Mouse (Mus musculus) embryonic facial prominence, embryonic 15.5 days (tissue): ENCODE measurements around the gene Gpr37. TPM values are rescaled to one million over a fixed set of nuclear protein-coding genes. Genes with fewer than 3 reads are reported as not detected.

ENCODE experiments used
- ATAC-seq: fragments of 200-750 bp; cut with Nextera tagmentation; 2 replicates; pipeline ENCODE4 v1.8.0; 2017; ENCODE audit warnings: low read depth, moderate TSS enrichment; ENCODE audit not compliant: insufficient number of reproducible peaks, low FRiP score, low TSS enrichment
- H3K27ac ChIP-seq: fragments of 300-500 bp; sonication (generic); replicated peaks from 2 replicates; pipeline ENCODE4 v1.5.1; 2015; ENCODE audit warnings: mild to moderate bottlenecking, inconsistent platforms
- H3K27me3 ChIP-seq: fragments of 300-500 bp; sonication (generic); 2 replicates; pipeline ENCODE4 v1.6.1; 2015; ENCODE audit warnings: inconsistent platforms
- H3K36me3 ChIP-seq: fragments of 300-500 bp; sonication (generic); 2 replicates; pipeline ENCODE4 v1.6.1; 2015; ENCODE audit warnings: mild to moderate bottlenecking, inconsistent platforms
- H3K4me1 ChIP-seq: fragments of 300-500 bp; sonication (generic); 2 replicates; pipeline ENCODE4 v1.6.1; 2015; ENCODE audit warnings: inconsistent platforms
- H3K4me2 ChIP-seq: fragments of 300-500 bp; sonication (generic); replicated peaks from 2 replicates; pipeline ENCODE4 v1.6.1; 2015; ENCODE audit warnings: mild to moderate bottlenecking, inconsistent platforms
- H3K4me3 ChIP-seq: fragments of 300-500 bp; sonication (generic); replicated peaks from 2 replicates; pipeline ENCODE4 v1.5.1; 2015; ENCODE audit warnings: mild to moderate bottlenecking, inconsistent platforms
- H3K9ac ChIP-seq: fragments of 300-500 bp; sonication (generic); 2 replicates; pipeline ENCODE4 v1.6.1; 2015; ENCODE audit warnings: inconsistent platforms
- H3K9me3 ChIP-seq: fragments of 300-500 bp; sonication (generic); replicated peaks from 2 replicates; pipeline ENCODE4 v1.6.1; 2016; ENCODE audit warnings: inconsistent platforms
- WGBS: fragments of 180-500 bp; shearing (Covaris S2); methylation state at CpG from one replicate; pipeline ENCODE4 v1.1.7; 2015; 5-methylcytosine and 5-hydroxymethylcytosine counted together
- polyA plus RNA-seq: library from polyadenylated mRNA; unstranded; fragments of >200 nt; fragmentation: Nextera tagmentation; extraction: Ambion mirVana; gene quantifications from 2 replicates; pipeline ENCODE4 v1.2.1, GENCODE M21; 2015

Gene Gpr37
- 4.4 and 4.8 TPM in 2 replicates for polyA plus RNA-seq

GRCm38 (mm10) chr6:25690629-25691028 is at the start of gene Gpr37:
Gpr37 (minus strand) TSS chr6:25690729.
- H3K9me3 ChIP-seq, result no peaks in the 10 kb centered on the region
- peaks cover 17% of the 10 kb centered on the region for H3K27me3 ChIP-seq
- H3K4me3 ChIP-seq, result peak within 1 kb of the TSS; percentile 55
- no peaks in the 10 kb centered on the region for H3K36me3 ChIP-seq
- H3K4me1 ChIP-seq, result peaks cover 19% of the 10 kb centered on the region
- 34% methylated on average over 7 of the region's 7 CpGs for WGBS
- peak within 1 kb of the TSS; percentile 97 for H3K4me2 ChIP-seq
- ATAC-seq, result no peak
- H3K9ac ChIP-seq, result 0 out of 2 replicates have a peak within 1 kb of the TSS, but pooled peaks have one; percentile 26
- peak within 1 kb of the TSS; percentile 55 for H3K27ac ChIP-seq

- Histone ChIP-seq H3K9ac (no peak overlapping the region), H3K4me2 (no peak overlapping the region), H3K9me3 (no peaks in the 10 kb centered on the region), H3K27ac (no peak overlapping the region), H3K4me3 (no peak overlapping the region), H3K4me1 (no peaks in the 10 kb centered on the region), H3K27me3 (no peaks in the 10 kb centered on the region), H3K36me3 (no peaks in the 10 kb centered on the region)
- ATAC-seq, result peak; percentile 67
Observed at GRCm38 (mm10) chr6:25736533-25736932, 46.0 kb upstream of the Gpr37 start.

DNA sequence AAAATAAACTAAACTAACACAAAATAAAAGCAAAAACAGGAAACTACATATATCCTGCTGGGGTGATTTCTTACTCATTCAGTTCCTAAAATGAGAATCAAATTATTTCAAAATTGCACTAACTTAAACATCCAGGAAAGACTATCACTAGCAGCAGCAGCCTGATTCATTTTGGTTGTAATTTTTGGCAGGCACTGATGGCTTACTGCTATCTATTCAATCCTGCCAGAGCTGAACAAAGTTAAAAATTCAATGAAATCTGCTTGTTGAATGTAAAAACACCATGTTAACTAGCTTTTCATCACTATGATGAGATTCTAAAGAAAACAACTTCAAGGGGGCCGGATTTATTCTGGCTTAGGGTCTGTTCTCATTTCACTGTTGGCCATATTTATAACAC is 36.0 kb upstream of the Gpr37 start:
- Histone ChIP-seq H3K4me1 (no peaks in the 10 kb centered on the region), H3K4me2 (no peak overlapping the region), H3K36me3 (no peaks in the 10 kb centered on the region), H3K27ac (no peak overlapping the region), H3K27me3 (no peaks in the 10 kb centered on the region), H3K4me3 (no peak overlapping the region), H3K9ac (no peak overlapping the region), H3K9me3 (no peaks in the 10 kb centered on the region)
- 75% methylated on average over 1 of the region's 1 CpGs for WGBS
- no peak for ATAC-seq

DNA sequence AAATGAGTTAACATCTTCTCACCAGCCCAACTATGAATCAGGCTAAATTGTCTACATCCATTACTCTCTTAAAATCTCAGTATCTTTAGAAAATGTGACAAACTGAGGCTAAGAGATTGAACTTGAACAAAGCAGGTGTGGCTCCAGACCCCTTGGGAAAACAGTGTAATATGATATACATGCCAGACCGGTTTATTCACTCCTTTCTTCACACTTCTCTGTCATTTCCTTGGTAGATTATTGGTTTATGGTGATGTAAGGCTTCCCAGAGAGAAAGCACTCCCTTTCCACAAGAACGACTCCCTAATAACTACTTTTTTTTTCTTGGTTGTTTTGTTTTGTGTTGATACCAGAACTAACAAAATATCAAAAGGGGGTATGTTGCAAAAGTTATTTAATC is 20.1 kb upstream of the Gpr37 start:
- Histone ChIP-seq H3K4me3 (no peak overlapping the region), H3K4me2 (no peak overlapping the region), H3K27me3 (no peaks in the 10 kb centered on the region), H3K9ac (no peak overlapping the region), H3K36me3 (no peaks in the 10 kb centered on the region), H3K4me1 (no peaks in the 10 kb centered on the region), H3K9me3 (no peaks in the 10 kb centered on the region), H3K27ac (0 out of 2 replicates have a peak overlapping the region, but pooled peaks have one; percentile 1)
- ATAC-seq, result no peak; the same call in 1 of the 2 replicates
- WGBS, result 22% methylated on average over 2 of the region's 2 CpGs

- peak; percentile 65 for ATAC-seq
- Histone ChIP-seq H3K4me3 (no peak overlapping the region), H3K9me3 (no peaks in the 10 kb centered on the region), H3K9ac (no peak overlapping the region), H3K36me3 (no peaks in the 10 kb centered on the region), H3K27ac (no peak overlapping the region), H3K27me3 (no peaks in the 10 kb centered on the region), H3K4me2 (no peak overlapping the region), H3K4me1 (no peaks in the 10 kb centered on the region)
- 17% methylated on average over 6 of the region's 6 CpGs for WGBS
Observed at GRCm38 (mm10) chr6:25709250-25709895, 18.8 kb upstream of the Gpr37 start.

GRCm38 (mm10) chr6:25699956-25700355 is 9.4 kb upstream of the Gpr37 start:
- Histone ChIP-seq H3K9me3 (no peaks in the 10 kb centered on the region), H3K4me2 (no peak overlapping the region), H3K4me1 (no peaks in the 10 kb centered on the region), H3K27me3 (no peaks in the 10 kb centered on the region), H3K9ac (no peak overlapping the region), H3K27ac (no peak overlapping the region), H3K36me3 (no peaks in the 10 kb centered on the region), H3K4me3 (no peak overlapping the region)
- no peak for ATAC-seq
- 17% methylated on average over 2 of the region's 2 CpGs for WGBS

DNA sequence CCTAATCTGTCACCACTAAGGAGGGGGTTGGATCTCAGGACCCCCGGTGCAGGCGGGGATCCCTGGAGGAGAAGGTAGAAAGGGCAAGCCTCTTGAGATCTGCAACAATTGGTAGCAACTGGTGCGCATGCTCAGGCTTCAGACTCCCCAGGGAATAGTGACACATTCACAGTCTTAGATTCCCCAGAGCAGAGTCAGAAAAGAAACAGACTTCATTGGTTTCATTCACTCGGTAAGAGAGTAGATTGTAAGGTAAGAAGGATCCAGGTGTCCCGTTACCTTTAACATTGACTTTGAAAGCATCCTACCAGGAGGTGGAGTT is 284 bp downstream of the Gpr37 start:
- Histone ChIP-seq H3K36me3 (no peaks in the 10 kb centered on the region), H3K9ac (0 out of 2 replicates have a peak overlapping the region, but pooled peaks have one; percentile 26), H3K27me3 (peaks cover 17% of the 10 kb centered on the region), H3K9me3 (no peaks in the 10 kb centered on the region), H3K4me3 (peak overlapping the region; percentile 55), H3K4me2 (peak overlapping the region; percentile 97), H3K4me1 (peaks cover 19% of the 10 kb centered on the region), H3K27ac (peak overlapping the region; percentile 55)
- WGBS, result 1% methylated on average over 5 of the region's 5 CpGs
- peak; percentile 40 for ATAC-seq

- H3K9ac ChIP-seq, result 0 out of 2 replicates have a peak overlapping the region, but pooled peaks have one; percentile 26
- peaks cover 17% of the 10 kb centered on the region for H3K27me3 ChIP-seq
- H3K4me3 ChIP-seq, result peak overlapping the region; percentile 55
- ATAC-seq, result peak; percentile 79
- H3K27ac ChIP-seq, result peak overlapping the region; percentile 55
- H3K36me3 ChIP-seq, result no peaks in the 10 kb centered on the region
- under 1% methylated on average over 43 of the region's 43 CpGs for WGBS
- peak overlapping the region; percentile 97 for H3K4me2 ChIP-seq
- H3K9me3 ChIP-seq, result no peaks in the 10 kb centered on the region
- peaks cover 19% of the 10 kb centered on the region for H3K4me1 ChIP-seq
Observed at GRCm38 (mm10) chr6:25689520-25690283, 827 bp downstream of the Gpr37 start.

DNA sequence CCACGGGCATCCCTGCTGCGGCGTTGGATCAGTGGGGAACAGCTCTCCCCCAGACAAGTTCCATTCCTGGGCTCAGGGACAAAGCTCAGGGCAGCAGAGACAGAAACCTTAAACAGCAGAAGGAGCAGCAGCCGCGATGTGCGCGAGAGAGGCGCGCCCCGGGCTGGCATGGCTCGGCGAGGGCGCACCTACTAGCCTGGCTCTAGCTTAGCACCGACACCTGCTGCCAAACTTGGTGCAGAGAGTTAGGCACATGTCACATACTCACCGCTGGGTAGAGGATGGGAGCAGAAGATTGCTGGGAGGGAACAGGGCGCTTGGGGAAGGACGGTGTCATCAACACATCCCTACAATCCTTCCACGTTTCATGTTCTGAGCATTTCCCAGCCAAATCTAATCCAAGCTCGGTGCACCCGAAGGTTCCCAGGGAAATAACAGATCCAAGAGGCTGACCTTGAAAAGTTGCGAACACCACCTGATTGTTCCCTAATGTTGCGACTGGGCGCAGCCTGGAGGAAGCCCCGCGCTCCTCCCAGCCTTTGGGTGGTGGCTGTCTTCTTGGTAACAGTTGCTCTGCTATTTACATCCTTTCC is 1.5 kb downstream of the Gpr37 start:
- Histone ChIP-seq H3K4me2 (peak overlapping the region; percentile 97), H3K36me3 (no peaks in the 10 kb centered on the region), H3K9me3 (no peaks in the 10 kb centered on the region), H3K9ac (no peak overlapping the region), H3K4me3 (peak overlapping the region; percentile 55), H3K27me3 (peaks cover 17% of the 10 kb centered on the region), H3K4me1 (peaks cover 19% of the 10 kb centered on the region), H3K27ac (no peak overlapping the region)
- peak; percentile 52; the same call in 1 of the 2 replicates for ATAC-seq
- WGBS, result 1% methylated on average over 25 of the region's 25 CpGs

DNA sequence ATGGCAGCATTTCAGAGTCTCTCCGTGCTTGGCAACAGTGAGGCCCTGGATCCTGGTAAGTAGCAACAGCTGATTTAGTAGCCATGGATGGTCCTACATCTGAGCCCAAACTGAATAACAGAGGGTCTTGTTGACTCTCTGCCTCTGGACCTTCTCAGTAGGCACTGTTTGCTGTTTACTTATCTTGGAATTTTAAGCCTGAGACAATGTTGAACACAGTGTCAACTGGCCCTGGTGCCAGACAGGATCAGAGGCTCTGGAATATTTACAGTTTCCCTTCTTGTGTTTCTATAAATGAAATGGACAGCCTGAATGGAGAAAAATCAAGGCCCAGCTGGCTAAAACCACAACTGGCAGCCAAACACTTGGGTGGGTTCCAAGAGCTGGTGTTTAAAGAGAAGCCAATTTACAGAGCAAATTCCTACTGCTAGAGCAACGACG is 3.7 kb downstream of the Gpr37 start:
- 29% methylated on average over 3 of the region's 3 CpGs for WGBS
- ATAC-seq, result no peak
- H3K4me2 ChIP-seq, result no peak overlapping the region
- no peak overlapping the region for H3K4me3 ChIP-seq
- H3K9me3 ChIP-seq, result no peaks in the 10 kb centered on the region
- peaks cover 17% of the 10 kb centered on the region for H3K27me3 ChIP-seq
- peaks cover 19% of the 10 kb centered on the region for H3K4me1 ChIP-seq
- H3K36me3 ChIP-seq, result no peaks in the 10 kb centered on the region
- no peak overlapping the region for H3K27ac ChIP-seq
- no peak overlapping the region for H3K9ac ChIP-seq

DNA sequence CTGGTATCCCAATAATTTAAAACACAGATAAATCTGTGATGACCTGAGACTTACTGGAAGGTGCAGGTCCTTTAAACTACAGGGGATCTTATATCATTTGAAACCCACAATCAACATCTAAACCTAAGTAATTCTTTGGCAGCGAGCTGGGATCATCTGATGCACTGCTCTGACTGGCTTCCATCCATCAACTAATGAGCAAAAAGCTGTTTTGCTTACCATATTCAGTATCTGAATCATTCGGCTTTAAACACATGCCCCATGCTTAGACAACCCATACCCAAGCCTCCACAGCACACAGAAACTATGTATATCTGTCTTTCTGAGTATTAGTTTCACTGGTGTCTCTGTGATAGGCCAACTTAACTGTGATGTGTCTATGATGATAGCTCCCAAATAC is 6.1 kb downstream of the Gpr37 start:
- no peak overlapping the region for H3K4me2 ChIP-seq
- 81% methylated on average over 2 of the region's 2 CpGs for WGBS
- H3K36me3 ChIP-seq, result no peaks in the 10 kb centered on the region
- H3K9me3 ChIP-seq, result no peaks in the 10 kb centered on the region
- H3K4me3 ChIP-seq, result no peak overlapping the region
- no peak overlapping the region for H3K27ac ChIP-seq
- H3K9ac ChIP-seq, result no peak overlapping the region
- H3K27me3 ChIP-seq, result peaks cover 16% of the 10 kb centered on the region
- no peak for ATAC-seq
- H3K4me1 ChIP-seq, result peaks cover 12% of the 10 kb centered on the region
